Mouse (Mus musculus): ENCODE data around the gene Mlph.

GRCm38 (mm10) chr1:90914948-90915569, at the start of gene Mlph:
- TF ChIP-seq TCF12 (IDR thresholded peaks at IDR 0.05; ENCODE audit: low read depth, low read length) (no peak), CHD2 (IDR thresholded peaks at IDR 0.05; ENCODE audit: low read length) (no peak), MYC (IDR thresholded peaks at IDR 0.05; ENCODE audit: low read depth, low read length) (no peak), BHLHE40 (IDR thresholded peaks at IDR 0.05; ENCODE audit: borderline replicate concordance, low read depth, low read length) (no peak), TAL1 (IDR thresholded peaks at IDR 0.05; ENCODE audit: low read length) (no peak)

Measured in MEL (cell line).